9 mouse cellular contexts compared by ENCODE assay signal in the genomic region with DNA sequence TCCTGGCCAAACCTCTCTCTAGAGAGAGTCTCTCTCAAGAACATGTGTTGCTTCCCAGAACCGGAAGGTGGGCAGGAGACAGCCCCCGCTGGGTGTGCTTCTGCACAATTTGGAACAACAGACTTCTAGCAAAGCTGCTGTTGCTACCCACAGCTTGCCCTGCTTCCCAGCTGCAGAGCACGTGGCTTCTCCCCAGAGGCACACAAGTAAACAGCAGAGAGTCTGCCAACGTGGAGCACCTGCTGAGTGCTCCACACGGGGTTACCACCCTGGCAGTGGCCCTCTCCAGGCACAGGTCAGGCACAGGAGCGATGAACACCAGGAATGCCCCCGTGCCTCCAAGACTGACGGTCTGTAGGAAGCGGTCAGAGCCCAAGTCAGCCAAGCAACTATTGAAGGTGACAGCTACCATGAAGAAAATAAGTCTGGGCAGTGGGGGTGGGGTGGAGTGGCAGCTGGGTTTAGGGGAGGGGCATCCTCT. TPM values are rescaled to one million over a fixed set of nuclear protein-coding genes. Genes with fewer than 3 reads are reported as not detected.
DNase-seq lines count a peak whose midpoint lies in the region; ATAC-seq and TF ChIP-seq lines count a peak whose summit lies in the region.
"Had no signal": no experiment of that assay in that cellular context is flagged by ENCODE, and none has a peak within 500 bp of the region (broad histone marks: within the 10 kb centered on the region; RNA-seq: fewer than 3 reads in every experiment).

No protein-coding gene starts in this region.

- no peak overlapping the region for H3K4me3 ChIP-seq in left cerebral cortex, adult 2 months
- H3K4me3 ChIP-seq in thymus, adult 2 months (ENCODE audit: control insufficient read depth, insufficient read depth, low read length), result no peak overlapping the region
- H3K4me3 ChIP-seq: midbrain, embryonic 10.5 days had no signal

- 0 out of 2 replicates have a peak, but pooled peaks have one; percentile 55 for TF ChIP-seq POLR2A in thymus, adult 2 months (IDR thresholded peaks at IDR 0.05; ENCODE audit: control insufficient read depth, extremely low read depth, insufficient read depth, low read length, poor library complexity)

- intact Hi-C loops in left cerebral cortex, postnatal 10 days (cut with DNase I), result no loop called here
- intact Hi-C loops in left cerebral cortex, adult 2 months (cut with DNase I), result no loop called here

- no peaks in the 10 kb centered on the region for H3K27me3 ChIP-seq in thymus, adult 2 months (ENCODE audit: control insufficient read depth, insufficient read depth, low read length)

- peak overlapping the region; percentile 40; the same call in 1 of the 2 replicates for H3K27ac ChIP-seq in left cerebral cortex, adult 2 months
- peak overlapping the region; percentile 92 for H3K27ac ChIP-seq in thymus, adult 2 months (ENCODE audit: control insufficient read depth, insufficient read depth, low read length)
- H3K27ac ChIP-seq: midbrain, embryonic 10.5 days had no signal

- H3K36me3 ChIP-seq in thymus, adult 2 months (ENCODE audit: control insufficient read depth, insufficient read depth, low read length), result no peaks in the 10 kb centered on the region
- H3K36me3 ChIP-seq: midbrain, embryonic 10.5 days had no signal

- DNase-seq in left cerebral cortex, adult 11 months (ENCODE audit: low spot score), result peak; percentile 49
- no peak for DNase-seq in left cerebral cortex, postnatal 10 days (ENCODE audit: extremely low spot score in 1 of 2, low spot score in 2 of 2)
- peak; percentile 68 for DNase-seq in cerebellum, adult 9-11 months
- DNase-seq in left cerebral cortex, adult 2 months (ENCODE audit: extremely low spot score in 1 of 2, low spot score in 2 of 2), result peak; percentile 46 to 66
- DNase-seq in thymus, adult 2 months, result peak; percentile 82
- DNase-seq in kidney, adult 9 months, result no peak
- DNase-seq: adrenal gland, adult 2 months had no signal

- peaks cover 53% of the 10 kb centered on the region for H3K4me1 ChIP-seq in thymus, adult 2 months (replicated peaks; ENCODE audit: control insufficient read depth, insufficient read depth, low read length)

- WGBS in thymus, adult 2 months, result 15% methylated on average over 9 of the region's 9 CpGs

- no peak for ATAC-seq in granulocyte monocyte progenitor cell, adult 5-6 weeks (replicated peaks; ENCODE audit: poor library complexity, severe bottlenecking)

- no peak for TF ChIP-seq CTCF in left cerebral cortex, adult 2 months (IDR thresholded peaks at IDR 0.05)
- TF ChIP-seq CTCF in thymus, adult 2 months (IDR thresholded peaks at IDR 0.05; ENCODE audit: borderline replicate concordance, control insufficient read depth, extremely low read depth, insufficient read depth, low read length, poor library complexity), result no peak

RNA-seq across cellular contexts. Expression of a gene that starts 26.0 kb away (rescaled TPM):
- 1 to 10 TPM; 5.4 to 5.5 TPM for total RNA-seq in left cerebral cortex, postnatal 10 days (2021)
- total RNA-seq in left cerebral cortex, adult 2 months (2021), result 10 to 100 TPM; 16.7 to 26.9 TPM
- polyA plus RNA-seq in thymus, adult 2 months (2012; rRNA removed), result 46.7 and 57.6 TPM in 2 replicates
- 1.5 and 4.0 TPM in 2 replicates for total RNA-seq in granulocyte monocyte progenitor cell, adult 5-6 weeks (2014; fragmentation: Nextera tagmentation)
- 4.2 TPM in 2 replicates for total RNA-seq in granulocyte monocyte progenitor cell, adult 5-6 weeks (2017)

Comparison
In these comparisons a context has a peak if more than half of its experiments do, and no peak if none do; other contexts are left out.
1. DNase-seq: peak in left cerebral cortex, adult 11 months (single experiment), cerebellum, adult 9-11 months (single experiment), left cerebral cortex, adult 2 months (2 of 2) and thymus, adult 2 months (single experiment); none in left cerebral cortex, postnatal 10 days (0 of 2) and kidney, adult 9 months (single experiment).